Mouse (Mus musculus): ENCODE measurements around the gene Ccdc130. TPM values are rescaled to one million over a fixed set of nuclear protein-coding genes. Genes with fewer than 3 reads are reported as not detected.

Ccdc130 gene
- polyA plus RNA-seq, 1 experiment from 2014 or later, result 14.9 TPM

DNA sequence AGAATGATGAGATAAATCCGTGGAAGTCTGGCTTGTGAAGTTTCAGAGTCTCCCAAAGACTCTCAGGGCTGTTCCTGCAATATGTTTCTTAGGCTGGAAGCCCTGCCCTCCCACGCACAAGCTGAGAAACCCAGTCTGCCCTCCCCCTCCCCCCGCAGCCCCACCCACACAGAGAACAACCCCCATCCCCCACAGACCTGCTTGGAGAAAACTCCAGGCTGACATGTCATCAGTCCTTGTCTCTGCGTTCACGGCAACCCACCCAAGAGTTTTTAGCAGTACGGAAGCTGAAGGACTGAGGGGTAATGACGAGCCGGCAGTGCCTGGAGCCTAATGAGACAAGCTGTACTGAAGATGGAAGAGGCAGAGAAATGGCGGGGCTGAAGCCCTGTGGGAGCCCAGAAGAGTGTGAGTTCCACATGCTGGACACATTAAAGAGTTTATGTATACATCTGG lies 14.5 kb upstream of the Ccdc130 start:
- no peak for ATAC-seq (replicated peaks; ENCODE audit: extremely low read depth, insufficient read depth, low FRiP score)
- Histone ChIP-seq H3K36me3 (ENCODE audit: control insufficient read depth, insufficient read depth) (no peaks in the 10 kb centered on the region), H3K27ac (ENCODE audit: low read length) (peak overlapping the region; percentile 32; the same call in 1 of the 2 replicates), H3K9ac (ENCODE audit: low read length) (0 out of 2 replicates have a peak overlapping the region, but pooled peaks have one; percentile 30), H3K4me3 (ENCODE audit: low read length) (peak overlapping the region; percentile 3; the same call in 1 of the 2 replicates), H3K27me3 (ENCODE audit: control insufficient read depth, insufficient read depth, low read length) (no peaks in the 10 kb centered on the region), H3K4me2 (ENCODE audit: low read depth, low read length) (peak overlapping the region; percentile 49), H3K4me1 (ENCODE audit: control insufficient read depth, insufficient read depth, low read length) (peaks cover 3% of the 10 kb centered on the region; the same call in 1 of the 2 replicates), H3K9me3 (replicated peaks; ENCODE audit: control insufficient read depth, low read length) (no peaks in the 10 kb centered on the region)
- 14% methylated on average over 9 of the region's 9 CpGs for WGBS

GRCm38 (mm10) chr8:84280777-84281176 lies 10.6 kb upstream of the Ccdc130 start:
- Histone ChIP-seq H3K36me3 (ENCODE audit: control insufficient read depth, insufficient read depth) (no peaks in the 10 kb centered on the region), H3K4me2 (ENCODE audit: low read depth, low read length) (no peak overlapping the region), H3K27ac (ENCODE audit: low read length) (no peak overlapping the region), H3K4me3 (ENCODE audit: low read length) (no peak overlapping the region), H3K4me1 (ENCODE audit: control insufficient read depth, insufficient read depth, low read length) (peaks cover 3% of the 10 kb centered on the region; the same call in 1 of the 2 replicates), H3K9ac (ENCODE audit: low read length) (no peak overlapping the region), H3K27me3 (ENCODE audit: control insufficient read depth, insufficient read depth, low read length) (no peaks in the 10 kb centered on the region), H3K9me3 (replicated peaks; ENCODE audit: control insufficient read depth, low read length) (no peaks in the 10 kb centered on the region)
- 51% methylated on average over 10 of the region's 10 CpGs for WGBS
- ATAC-seq (replicated peaks; ENCODE audit: extremely low read depth, insufficient read depth, low FRiP score), result no peak

GRCm38 (mm10) chr8:84276447-84276846 lies 6.3 kb upstream of the Ccdc130 start:
- no peak for ATAC-seq (replicated peaks; ENCODE audit: extremely low read depth, insufficient read depth, low FRiP score)
- H3K4me2 ChIP-seq (ENCODE audit: low read depth, low read length), result no peak overlapping the region
- no peak overlapping the region for H3K4me3 ChIP-seq (ENCODE audit: low read length)
- no peak overlapping the region for H3K9ac ChIP-seq (ENCODE audit: low read length)
- 47% methylated on average over 1 of the region's 1 CpGs for WGBS
- H3K4me1 ChIP-seq (ENCODE audit: control insufficient read depth, insufficient read depth, low read length), result no peaks in the 10 kb centered on the region
- H3K27ac ChIP-seq (ENCODE audit: low read length), result no peak overlapping the region
- no peaks in the 10 kb centered on the region for H3K9me3 ChIP-seq (replicated peaks; ENCODE audit: control insufficient read depth, low read length)
- no peaks in the 10 kb centered on the region for H3K27me3 ChIP-seq (ENCODE audit: control insufficient read depth, insufficient read depth, low read length)
- no peaks in the 10 kb centered on the region for H3K36me3 ChIP-seq (ENCODE audit: control insufficient read depth, insufficient read depth)

DNA sequence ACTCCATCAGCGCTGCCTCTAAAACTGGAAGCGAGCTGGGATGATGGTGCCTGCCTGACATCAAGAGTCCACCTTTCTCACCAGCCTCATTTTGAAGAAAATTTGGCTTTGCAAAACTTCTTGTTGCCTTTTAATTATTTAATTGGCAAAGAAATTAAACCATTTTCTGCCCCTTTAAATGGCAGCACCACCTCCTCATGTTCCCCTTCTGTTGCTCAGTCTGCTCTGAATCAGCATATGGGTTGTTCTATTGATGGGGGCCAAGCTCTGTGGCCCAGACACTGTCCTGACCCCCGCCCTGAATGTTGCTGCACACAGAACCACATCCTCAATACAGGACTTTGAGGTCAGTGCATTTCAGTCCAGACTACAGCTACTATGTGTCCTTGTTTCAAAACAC lies 3.8 kb upstream of the Ccdc130 start:
- H3K4me2 ChIP-seq (ENCODE audit: low read depth, low read length), result no peak overlapping the region

GRCm38 (mm10) chr8:84272302-84272701 lies 2.1 kb upstream of the Ccdc130 start:
- Histone ChIP-seq H3K4me3 (ENCODE audit: low read length) (no peak overlapping the region), H3K36me3 (ENCODE audit: control insufficient read depth, insufficient read depth) (no peaks in the 10 kb centered on the region), H3K9ac (ENCODE audit: low read length) (no peak overlapping the region), H3K9me3 (replicated peaks; ENCODE audit: control insufficient read depth, low read length) (no peaks in the 10 kb centered on the region), H3K27ac (ENCODE audit: low read length) (no peak overlapping the region), H3K4me1 (ENCODE audit: control insufficient read depth, insufficient read depth, low read length) (peaks cover 10% of the 10 kb centered on the region), H3K27me3 (ENCODE audit: control insufficient read depth, insufficient read depth, low read length) (no peaks in the 10 kb centered on the region), H3K4me2 (ENCODE audit: low read depth, low read length) (no peak overlapping the region)
- 75% methylated on average over 4 of the region's 4 CpGs for WGBS
- no peak for ATAC-seq (replicated peaks; ENCODE audit: extremely low read depth, insufficient read depth, low FRiP score)

More for the DNA sequence above, 3.8 kb upstream of the Ccdc130 start:
- Histone ChIP-seq H3K4me1 (ENCODE audit: control insufficient read depth, insufficient read depth, low read length) (peaks cover 10% of the 10 kb centered on the region), H3K36me3 (ENCODE audit: control insufficient read depth, insufficient read depth) (no peaks in the 10 kb centered on the region), H3K27me3 (ENCODE audit: control insufficient read depth, insufficient read depth, low read length) (no peaks in the 10 kb centered on the region), H3K9me3 (replicated peaks; ENCODE audit: control insufficient read depth, low read length) (no peaks in the 10 kb centered on the region), H3K9ac (ENCODE audit: low read length) (no peak overlapping the region), H3K27ac (ENCODE audit: low read length) (no peak overlapping the region), H3K4me3 (ENCODE audit: low read length) (no peak overlapping the region)
- 78% methylated on average over 3 of the region's 3 CpGs for WGBS
- no peak for ATAC-seq (replicated peaks; ENCODE audit: extremely low read depth, insufficient read depth, low FRiP score)

- no peak overlapping the region for H3K27ac ChIP-seq (ENCODE audit: low read length)
- WGBS, result 88% methylated on average over 4 of the region's 4 CpGs
- peaks cover 44% of the 10 kb centered on the region for H3K36me3 ChIP-seq (ENCODE audit: control insufficient read depth, insufficient read depth)
- H3K4me1 ChIP-seq (ENCODE audit: control insufficient read depth, insufficient read depth, low read length), result peaks cover 8% of the 10 kb centered on the region
- no peaks in the 10 kb centered on the region for H3K27me3 ChIP-seq (ENCODE audit: control insufficient read depth, insufficient read depth, low read length)
- H3K4me2 ChIP-seq (ENCODE audit: low read depth, low read length), result no peak overlapping the region
- H3K4me3 ChIP-seq (ENCODE audit: low read length), result no peak overlapping the region
- H3K9ac ChIP-seq (ENCODE audit: low read length), result no peak overlapping the region
- no peak for ATAC-seq (replicated peaks; ENCODE audit: extremely low read depth, insufficient read depth, low FRiP score)
- no peaks in the 10 kb centered on the region for H3K9me3 ChIP-seq (replicated peaks; ENCODE audit: control insufficient read depth, low read length)
These were observed 9.1 kb downstream of the Ccdc130 start for GRCm38 (mm10) chr8:84261098-84261497.

DNA sequence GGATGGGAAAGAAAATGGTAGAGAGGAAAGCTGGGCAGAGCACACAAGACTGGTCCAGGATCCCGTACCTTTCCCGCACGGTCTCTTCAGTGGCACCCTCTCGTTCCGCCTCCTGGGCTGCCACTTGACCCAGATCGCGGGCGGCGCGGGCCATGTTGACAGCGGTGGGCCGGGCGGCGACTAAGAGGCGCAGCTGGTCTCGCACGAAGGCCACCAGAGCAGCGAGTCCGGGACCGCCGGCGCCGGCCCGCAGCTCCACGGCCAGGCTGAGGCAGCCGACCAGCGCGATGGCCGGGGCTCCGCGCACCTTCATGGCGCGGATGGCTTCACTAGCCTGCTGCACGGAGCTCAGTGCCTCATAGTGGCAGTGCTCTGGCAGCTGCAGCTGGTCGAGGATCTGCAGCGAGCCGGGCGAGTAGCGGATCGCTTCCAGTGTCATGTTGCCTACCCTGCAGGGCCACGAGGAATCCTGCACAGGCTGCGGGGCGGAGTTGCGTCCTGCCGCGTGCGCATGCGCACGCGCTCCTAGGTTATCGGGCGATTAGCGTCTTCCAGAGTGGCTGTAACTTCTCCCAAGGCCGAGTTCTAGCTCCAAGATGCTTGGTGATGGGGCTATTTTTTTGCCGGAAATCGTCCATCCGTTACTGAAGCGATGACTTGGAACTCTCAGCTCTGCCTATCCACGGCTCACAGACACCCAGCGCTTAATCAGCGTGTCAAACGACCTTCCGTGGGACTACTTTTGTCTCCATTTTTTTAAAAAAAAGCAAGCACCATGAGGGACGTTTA lies 13.2 kb downstream of the Ccdc130 start, which contains the start of gene Mri1:
Gene Mri1, minus strand, starts transcription at position 505 of the 789 bp plus-strand sequence.
- no peaks in the 10 kb centered on the region for H3K27me3 ChIP-seq (ENCODE audit: control insufficient read depth, insufficient read depth, low read length)
- no peaks in the 10 kb centered on the region for H3K9me3 ChIP-seq (replicated peaks; ENCODE audit: control insufficient read depth, low read length)
- peak within 1 kb of the TSS; percentile 96 for H3K4me2 ChIP-seq (ENCODE audit: low read depth, low read length)
- peak within 1 kb of the TSS; percentile 86 for H3K4me3 ChIP-seq (ENCODE audit: low read length)
- peak within 1 kb of the TSS; percentile 88 for H3K9ac ChIP-seq (ENCODE audit: low read length)
- peaks cover 11% of the 10 kb centered on the region for H3K4me1 ChIP-seq (ENCODE audit: control insufficient read depth, insufficient read depth, low read length)
- under 1% methylated on average over 64 of the region's 64 CpGs for WGBS
- peak within 1 kb of the TSS; percentile 91 for H3K27ac ChIP-seq (ENCODE audit: low read length)
- ATAC-seq (replicated peaks; ENCODE audit: extremely low read depth, insufficient read depth, low FRiP score), result peak; percentile 90
- peaks cover 37% of the 10 kb centered on the region for H3K36me3 ChIP-seq (ENCODE audit: control insufficient read depth, insufficient read depth)

- H3K4me2 ChIP-seq (ENCODE audit: low read depth, low read length), result peak overlapping the region; percentile 96
- peak overlapping the region; percentile 91 for H3K27ac ChIP-seq (ENCODE audit: low read length)
- H3K9ac ChIP-seq (ENCODE audit: low read length), result peak overlapping the region; percentile 88
- no peaks in the 10 kb centered on the region for H3K9me3 ChIP-seq (replicated peaks; ENCODE audit: control insufficient read depth, low read length)
- 0 out of 2 replicates have a peak, but pooled peaks have one; percentile 3 for ATAC-seq (replicated peaks; ENCODE audit: extremely low read depth, insufficient read depth, low FRiP score)
- 13% methylated on average over 6 of the region's 6 CpGs for WGBS
- peaks cover 11% of the 10 kb centered on the region for H3K4me1 ChIP-seq (ENCODE audit: control insufficient read depth, insufficient read depth, low read length)
- H3K36me3 ChIP-seq (ENCODE audit: control insufficient read depth, insufficient read depth), result peaks cover 34% of the 10 kb centered on the region
- H3K27me3 ChIP-seq (ENCODE audit: control insufficient read depth, insufficient read depth, low read length), result no peaks in the 10 kb centered on the region
- H3K4me3 ChIP-seq (ENCODE audit: low read length), result peak overlapping the region; percentile 86
These were observed 13.7 kb downstream of the Ccdc130 start for GRCm38 (mm10) chr8:84256458-84256821.

GRCm38 (mm10) chr8:84255858-84256257 lies 14.3 kb downstream of the Ccdc130 start:
- Histone ChIP-seq H3K4me2 (ENCODE audit: low read depth, low read length) (peak overlapping the region; percentile 96), H3K4me1 (ENCODE audit: control insufficient read depth, insufficient read depth, low read length) (peaks cover 11% of the 10 kb centered on the region), H3K9me3 (replicated peaks; ENCODE audit: control insufficient read depth, low read length) (no peaks in the 10 kb centered on the region), H3K27me3 (ENCODE audit: control insufficient read depth, insufficient read depth, low read length) (no peaks in the 10 kb centered on the region), H3K4me3 (ENCODE audit: low read length) (peak overlapping the region; percentile 86), H3K27ac (ENCODE audit: low read length) (no peak overlapping the region), H3K36me3 (ENCODE audit: control insufficient read depth, insufficient read depth) (peaks cover 35% of the 10 kb centered on the region), H3K9ac (ENCODE audit: low read length) (no peak overlapping the region)
- 83% methylated on average over 3 of the region's 3 CpGs for WGBS
- no peak for ATAC-seq (replicated peaks; ENCODE audit: extremely low read depth, insufficient read depth, low FRiP score)
